ENCODE assay signal across 8 mouse cellular contexts in genomic region chr8:89006426-89006825, GRCm38 (mm10). TPM values are rescaled to one million over a fixed set of nuclear protein-coding genes. Genes with fewer than 3 reads are reported as not detected.
DNase-seq lines count a peak whose midpoint lies in the region; ATAC-seq and TF ChIP-seq lines count a peak whose summit lies in the region.

No protein-coding gene starts in this region.

- H3K27ac ChIP-seq in gastrocnemius, adult 2 months, result no peak overlapping the region
- H3K27ac ChIP-seq in forebrain, embryonic 11.5 days (ENCODE audit: low read depth, low read length), result no peak overlapping the region
- no peak overlapping the region for H3K27ac ChIP-seq in midbrain, postnatal 0 days (ENCODE audit: low read depth, low read length)

- H3K4me1 ChIP-seq in forebrain, embryonic 11.5 days (replicated peaks; ENCODE audit: control insufficient read depth, insufficient read depth, low read length), result peaks cover 12% of the 10 kb centered on the region; the same call in 1 of the 2 replicates
- H3K4me1 ChIP-seq in midbrain, postnatal 0 days (ENCODE audit: insufficient read depth, low read length), result peaks cover 8% of the 10 kb centered on the region; the same call in 1 of the 2 replicates

- peak overlapping the region; percentile 51 for H3K4me3 ChIP-seq in gastrocnemius, adult 2 months
- H3K4me3 ChIP-seq in forebrain, embryonic 11.5 days (ENCODE audit: low read depth, low read length), result peak overlapping the region; percentile 39
- H3K4me3 ChIP-seq in midbrain, postnatal 0 days (ENCODE audit: low read depth, low read length), result peak overlapping the region; percentile 50

- peak; percentile 71 for ATAC-seq in forebrain, embryonic 11.5 days (replicated peaks; ENCODE audit: low FRiP score)
- no peak for ATAC-seq in midbrain, postnatal 0 days (ENCODE audit: low FRiP score)
- no peak for ATAC-seq in monocyte, adult 5-6 weeks (replicated peaks; ENCODE audit: insufficient number of reproducible peaks, low FRiP score, low TSS enrichment, poor library complexity, severe bottlenecking)

- WGBS in forebrain, embryonic 11.5 days, result 0% methylated on average over 34 of the region's 34 CpGs
- WGBS in midbrain, postnatal 0 days, result under 1% methylated on average over 34 of the region's 34 CpGs

- no peak for TF ChIP-seq CTCF in gastrocnemius, adult 2 months (IDR thresholded peaks at IDR 0.05)
- TF ChIP-seq CTCF in midbrain, postnatal 0 days (IDR thresholded peaks at IDR 0.05), result no peak

- H3K27me3 ChIP-seq in forebrain, embryonic 11.5 days (ENCODE audit: control insufficient read depth, insufficient read depth, low read length), result peaks cover 12% of the 10 kb centered on the region
- H3K27me3 ChIP-seq in midbrain, postnatal 0 days (ENCODE audit: insufficient read depth, low read length), result peaks cover 16% of the 10 kb centered on the region

- peak overlapping the region; percentile 89 for H3K4me2 ChIP-seq in forebrain, embryonic 11.5 days (ENCODE audit: low read depth, low read length, severe bottlenecking)
- peak overlapping the region; percentile 97 for H3K4me2 ChIP-seq in midbrain, postnatal 0 days (ENCODE audit: low read depth, low read length, poor library complexity, severe bottlenecking)

- no peak for DNase-seq in gastrocnemius, adult 2 months
- no peak for DNase-seq in gastrocnemius, postnatal 36 days
- DNase-seq in forebrain, embryonic 11.5 days (ENCODE audit: low spot score), result peak; percentile 76
- peak; percentile 48 for DNase-seq in kidney, postnatal 10 days
- peak; percentile 23 for DNase-seq in midbrain, postnatal 0 days (ENCODE audit: low spot score)
- no peak for DNase-seq in layer of hippocampus, adult 9-11 months
- no peak for DNase-seq in gastrocnemius, postnatal 14 days

- peak overlapping the region; percentile 68 for H3K9ac ChIP-seq in forebrain, embryonic 11.5 days (ENCODE audit: low read length)
- H3K9ac ChIP-seq in midbrain, postnatal 0 days (replicated peaks; ENCODE audit: low read length, poor library complexity, severe bottlenecking), result peak overlapping the region; percentile 54; the same call in 1 of the 2 replicates

- no peaks in the 10 kb centered on the region for H3K36me3 ChIP-seq in forebrain, embryonic 11.5 days (ENCODE audit: control insufficient read depth, insufficient read depth, low read length)
- peaks cover 10% of the 10 kb centered on the region; the same call in 1 of the 2 replicates for H3K36me3 ChIP-seq in midbrain, postnatal 0 days (ENCODE audit: insufficient read depth, low read length)

- intact Hi-C loops in gastrocnemius, adult 2 months (cut with DNase I), result no loop called here
- intact Hi-C loops in gastrocnemius, postnatal 36 days (cut with DNase I), result no loop called here
- intact Hi-C loops in gastrocnemius, postnatal 14 days (cut with DNase I; ENCODE audit: low total_unique reads), result no loop called here

- no peaks in the 10 kb centered on the region for H3K9me3 ChIP-seq in forebrain, embryonic 11.5 days (ENCODE audit: control insufficient read depth, low read length)
- H3K9me3 ChIP-seq in midbrain, postnatal 0 days (ENCODE audit: low read length), result no peaks in the 10 kb centered on the region

RNA-seq across cellular contexts. Expression of gene Sall1, which starts 37.5 kb away (rescaled TPM):
- not detected for total RNA-seq in gastrocnemius, adult 2 months (2021)
- not detected for total RNA-seq in gastrocnemius, postnatal 36 days (2021)
- 27.8 and 32.9 TPM in 2 replicates for polyA plus RNA-seq in forebrain, embryonic 11.5 days (2014; fragmentation: Nextera tagmentation; extraction: Ambion mirVana)
- total RNA-seq in midbrain, postnatal 0 days (2014; rRNA removed), result 8.2 and 8.7 TPM in 2 replicates
- 3.1 and 3.8 TPM in 2 replicates for polyA plus RNA-seq in midbrain, postnatal 0 days (2015; fragmentation: Nextera tagmentation; extraction: Ambion mirVana)
- total RNA-seq in gastrocnemius, postnatal 14 days (2021), result under 1 TPM in 1 of 2 experiments, not detected in 1; 0.08 TPM
- not detected in 3 replicates for total RNA-seq in monocyte, adult 5-6 weeks (2017)

Comparison
In these comparisons a context has a peak if more than half of its experiments do, and no peak if none do; other contexts are left out.
1. DNase-seq: peak in forebrain, embryonic 11.5 days (single experiment), kidney, postnatal 10 days (single experiment) and midbrain, postnatal 0 days (single experiment); none in gastrocnemius, adult 2 months (single experiment), gastrocnemius, postnatal 36 days (0 of 2), layer of hippocampus, adult 9-11 months (single experiment) and gastrocnemius, postnatal 14 days (single experiment).
2. Peak in every context shown above with its lines, with median percentiles within 50 percentile points of each other: H3K4me3 ChIP-seq.